Mouse (Mus musculus) liver, embryonic 16.5 days (tissue): ENCODE measurements around the gene Slc12a5. TPM values are rescaled to one million over a fixed set of nuclear protein-coding genes. Genes with fewer than 3 reads are reported as not detected.
A peak's percentile ranks its signal among the peaks of the same experiment; 100 is the strongest.

Source experiments
- ATAC-seq: fragments of 200-750 bp; cut with Nextera tagmentation; 2 replicates; pipeline ENCODE4 v1.8.0; 2017; ENCODE audit warnings: low read depth, mild to moderate bottlenecking, moderate number of reproducible peaks, moderate library complexity
- H3K27ac ChIP-seq: fragments of 300-500 bp; sonication (generic); 2 replicates; pipeline ENCODE4 v1.5.1; 2014; ENCODE audit warnings: mild to moderate bottlenecking, low read length
- H3K27me3 ChIP-seq: fragments of 300-500 bp; sonication (generic); 2 replicates; pipeline ENCODE4 v1.6.1; 2014; ENCODE audit warnings: low read depth, low read length, mixed read lengths; ENCODE audit not compliant: control insufficient read depth, insufficient read depth
- H3K36me3 ChIP-seq: fragments of 300-500 bp; sonication (generic); 2 replicates; pipeline ENCODE4 v1.6.1; 2014; ENCODE audit warnings: mild to moderate bottlenecking; ENCODE audit not compliant: control insufficient read depth, insufficient read depth
- H3K4me1 ChIP-seq: fragments of 300-500 bp; sonication (generic); 2 replicates; pipeline ENCODE4 v1.6.1; 2014; ENCODE audit warnings: low read depth, low read length, mixed read lengths; ENCODE audit not compliant: control insufficient read depth
- H3K4me2 ChIP-seq: fragments of 300-500 bp; sonication (generic); 2 replicates; pipeline ENCODE4 v1.6.1; 2014; ENCODE audit warnings: low read depth, low read length, mixed read lengths
- H3K4me3 ChIP-seq: fragments of 300-500 bp; sonication (generic); 2 replicates; pipeline ENCODE4 v1.5.1; 2014; ENCODE audit warnings: low read depth, mild to moderate bottlenecking, low read length
- H3K9ac ChIP-seq: fragments of 300-500 bp; sonication (generic); 2 replicates; pipeline ENCODE4 v1.6.1; 2014; ENCODE audit warnings: low read depth, low read length
- H3K9me3 ChIP-seq: fragments of 300-500 bp; sonication (generic); replicated peaks from 2 replicates; pipeline ENCODE4 v1.6.1; 2016; ENCODE audit warnings: low read length; ENCODE audit not compliant: control insufficient read depth
- WGBS: fragments of 180-500 bp; shearing (Covaris S2); extraction: QIAGEN DNeasy Blood & Tissue Kit; methylation state at CpG from one replicate; pipeline ENCODE4 v1.1.7; 2014; ENCODE audit not compliant: insufficient replicate concordance; 5-methylcytosine and 5-hydroxymethylcytosine counted together
- polyA plus RNA-seq: library from polyadenylated mRNA; unstranded; fragments of >200 nt; fragmentation: Nextera tagmentation; extraction: Ambion mirVana; gene quantifications from 2 replicates; pipeline ENCODE4 v1.2.1, GENCODE M21; 2015

The Slc12a5 gene
- polyA plus RNA-seq, 1 experiment from 2014 or later, result 0.13 TPM

DNA sequence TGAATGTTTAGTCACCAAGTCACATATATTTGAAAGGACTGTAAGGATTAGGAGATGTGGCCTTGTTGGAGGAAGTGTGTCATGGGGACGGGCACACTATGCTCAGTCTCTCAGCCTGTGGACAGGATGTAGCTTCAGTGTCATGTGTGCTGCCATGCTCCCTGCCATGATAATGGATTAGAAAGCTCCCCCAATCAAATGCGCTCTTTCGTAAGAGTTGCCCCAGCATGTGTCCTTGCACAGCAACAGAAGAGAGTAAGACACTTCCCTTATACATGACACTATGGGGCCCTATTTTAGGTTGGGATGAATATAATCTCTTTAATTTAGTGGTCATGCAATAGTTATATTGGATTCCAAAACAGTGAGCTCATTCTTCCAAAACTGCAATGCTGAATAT lies 59.9 kb downstream of the Slc12a5 start:
- 84% methylated on average over 3 of the region's 3 CpGs for WGBS
- H3K27me3 ChIP-seq, result no peaks in the 10 kb centered on the region
- no peak overlapping the region for H3K4me3 ChIP-seq
- no peak for ATAC-seq
- H3K9me3 ChIP-seq, result no peaks in the 10 kb centered on the region
- no peak overlapping the region for H3K27ac ChIP-seq
- H3K9ac ChIP-seq, result no peak overlapping the region
- no peaks in the 10 kb centered on the region; the same call in 1 of the 2 replicates for H3K4me1 ChIP-seq
- peaks cover 3% of the 10 kb centered on the region; the same call in 1 of the 2 replicates for H3K36me3 ChIP-seq
- no peak overlapping the region for H3K4me2 ChIP-seq

DNA sequence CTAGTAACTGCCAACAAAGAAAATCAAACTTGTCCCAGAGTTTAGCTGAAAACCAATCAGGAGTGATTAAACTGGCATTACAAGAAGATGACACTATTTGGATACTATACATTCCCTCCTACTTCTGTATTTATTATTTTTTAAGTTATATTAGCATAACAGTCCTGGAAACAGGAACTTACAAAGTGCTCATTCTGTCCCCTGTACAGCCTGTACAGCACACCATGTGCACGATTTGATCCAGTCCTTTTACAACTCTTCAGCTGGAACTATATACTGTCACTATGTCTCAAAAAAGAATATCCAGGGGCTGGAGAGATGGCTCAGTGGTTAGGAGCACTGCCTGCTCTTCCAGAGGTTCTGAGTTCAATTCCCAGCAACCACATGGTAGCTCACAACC lies 66.6 kb downstream of the Slc12a5 start:
- no peak for ATAC-seq
- WGBS, result 30% methylated on average over 1 of the region's 1 CpGs

DNA sequence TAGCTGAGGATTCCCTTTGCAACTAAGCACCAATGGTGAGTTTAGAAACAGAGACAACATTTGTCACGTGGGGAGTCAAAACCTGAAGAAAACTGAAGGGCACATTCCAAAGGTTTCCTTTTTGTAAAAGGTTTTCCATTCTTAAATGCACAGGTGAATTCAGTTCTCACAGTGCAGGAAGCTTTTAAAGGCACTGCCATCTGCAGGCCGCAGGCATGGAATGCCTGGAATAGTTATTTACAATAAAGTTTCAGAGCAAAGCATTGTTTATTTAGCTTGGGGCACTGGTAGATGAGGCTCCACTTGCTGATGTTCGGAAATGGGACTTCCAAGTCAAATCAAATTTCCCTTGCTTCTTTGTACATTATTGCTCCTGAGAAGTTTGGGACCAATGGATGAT lies 71.9 kb downstream of the Slc12a5 start:
- no peaks in the 10 kb centered on the region for H3K9me3 ChIP-seq
- H3K4me1 ChIP-seq, result peaks cover 16% of the 10 kb centered on the region
- 69% methylated on average over 3 of the region's 3 CpGs for WGBS
- ATAC-seq, result no peak
- H3K4me3 ChIP-seq, result no peak overlapping the region
- H3K36me3 ChIP-seq, result no peaks in the 10 kb centered on the region
- no peak overlapping the region for H3K4me2 ChIP-seq
- no peak overlapping the region for H3K27ac ChIP-seq
- no peaks in the 10 kb centered on the region for H3K27me3 ChIP-seq
- H3K9ac ChIP-seq, result no peak overlapping the region

More for the DNA sequence above, 66.6 kb downstream of the Slc12a5 start:
- no peak overlapping the region for H3K4me2 ChIP-seq
- no peaks in the 10 kb centered on the region for H3K27me3 ChIP-seq
- no peaks in the 10 kb centered on the region for H3K9me3 ChIP-seq
- no peak overlapping the region for H3K4me3 ChIP-seq
- no peak overlapping the region for H3K27ac ChIP-seq
- no peak overlapping the region for H3K9ac ChIP-seq
- no peaks in the 10 kb centered on the region; the same call in 1 of the 2 replicates for H3K4me1 ChIP-seq
- no peaks in the 10 kb centered on the region; the same call in 1 of the 2 replicates for H3K36me3 ChIP-seq

DNA sequence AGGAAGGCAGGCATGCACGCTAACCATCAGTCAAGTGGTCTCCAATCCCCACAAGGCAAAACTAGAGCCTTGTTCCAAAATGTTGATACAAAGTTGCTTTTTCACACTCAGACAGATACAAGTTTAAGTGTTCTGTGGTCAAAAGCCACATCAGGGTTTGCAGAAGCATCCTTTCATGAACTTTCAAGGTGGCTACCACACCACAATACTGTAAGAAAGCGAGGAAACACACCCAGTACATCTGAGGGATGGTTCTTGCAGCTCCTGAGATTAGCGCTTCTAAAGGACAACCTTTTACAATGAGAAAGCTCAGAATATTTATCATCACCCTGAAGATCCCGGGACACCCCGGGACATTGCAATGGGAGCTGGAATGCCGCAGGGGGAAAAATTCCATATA lies 72.7 kb downstream of the Slc12a5 start:
- no peaks in the 10 kb centered on the region for H3K27me3 ChIP-seq
- no peaks in the 10 kb centered on the region for H3K36me3 ChIP-seq
- H3K4me2 ChIP-seq, result peak overlapping the region; percentile 84
- H3K9me3 ChIP-seq, result no peaks in the 10 kb centered on the region
- H3K4me1 ChIP-seq, result peaks cover 16% of the 10 kb centered on the region
- peak overlapping the region; percentile 93 for H3K4me3 ChIP-seq
- H3K27ac ChIP-seq, result no peak overlapping the region
- ATAC-seq, result no peak
- peak overlapping the region; percentile 94; the same call in 1 of the 2 replicates for H3K9ac ChIP-seq
- WGBS, result 69% methylated on average over 6 of the region's 6 CpGs

DNA sequence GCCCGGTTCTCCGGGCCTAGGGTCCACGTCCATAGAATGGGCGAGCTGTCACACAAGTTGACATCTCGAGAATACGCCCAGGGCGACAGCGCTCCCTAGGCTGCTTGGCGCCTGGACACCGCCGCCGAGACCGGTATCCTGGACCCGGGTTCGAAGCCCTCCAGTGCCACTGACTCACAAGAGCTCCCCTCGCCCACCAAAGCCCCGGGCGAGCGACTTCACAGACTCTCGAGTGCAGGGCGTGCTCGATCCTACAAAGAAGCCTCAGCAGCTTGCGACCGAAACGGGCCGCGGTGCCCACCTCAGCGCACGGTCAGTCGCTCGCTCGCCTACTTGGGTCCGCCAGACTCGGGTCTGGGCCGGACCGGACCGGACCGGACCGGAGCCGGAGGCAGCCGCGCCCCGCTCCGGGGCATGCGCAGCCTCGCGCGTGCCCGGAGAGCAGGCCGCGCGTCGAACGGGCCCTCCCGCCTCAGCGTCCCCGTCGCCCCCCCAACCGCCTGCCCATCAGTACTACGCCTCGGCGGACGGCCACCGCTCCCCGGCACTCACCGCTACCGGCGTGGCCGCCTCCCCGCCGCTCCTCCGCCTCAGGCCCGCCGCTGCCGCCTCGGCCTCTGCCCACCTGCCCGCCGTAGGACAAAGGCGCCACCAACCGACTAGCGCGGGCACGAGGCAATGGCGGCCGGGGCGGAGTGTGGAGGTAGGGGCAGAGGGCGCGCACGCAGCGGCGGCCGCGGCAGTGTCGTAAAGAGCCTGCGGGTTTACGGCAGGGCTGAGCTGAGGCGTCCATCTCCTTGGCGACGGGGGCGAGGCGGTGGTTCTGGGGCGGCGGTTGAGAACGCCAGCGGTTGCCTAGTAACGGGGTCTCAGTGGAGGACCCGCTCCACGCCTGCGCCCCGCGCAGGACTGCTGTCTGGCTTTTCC lies 73.8 kb downstream of the Slc12a5 start, which contains the start of gene Ncoa5:
TSS of gene Ncoa5 (minus strand) at position 737 of the 927 bp plus-strand sequence.
- Histone ChIP-seq H3K4me3 (peak within 1 kb of the TSS; percentile 93), H3K9ac (peak within 1 kb of the TSS; percentile 94), H3K9me3 (no peaks in the 10 kb centered on the region), H3K4me1 (peaks cover 16% of the 10 kb centered on the region), H3K27me3 (no peaks in the 10 kb centered on the region), H3K36me3 (no peaks in the 10 kb centered on the region), H3K27ac (peak within 1 kb of the TSS; percentile 74), H3K4me2 (peak within 1 kb of the TSS; percentile 84)
- peak; percentile 95 for ATAC-seq
- under 1% methylated on average over 98 of the region's 111 CpGs for WGBS

DNA sequence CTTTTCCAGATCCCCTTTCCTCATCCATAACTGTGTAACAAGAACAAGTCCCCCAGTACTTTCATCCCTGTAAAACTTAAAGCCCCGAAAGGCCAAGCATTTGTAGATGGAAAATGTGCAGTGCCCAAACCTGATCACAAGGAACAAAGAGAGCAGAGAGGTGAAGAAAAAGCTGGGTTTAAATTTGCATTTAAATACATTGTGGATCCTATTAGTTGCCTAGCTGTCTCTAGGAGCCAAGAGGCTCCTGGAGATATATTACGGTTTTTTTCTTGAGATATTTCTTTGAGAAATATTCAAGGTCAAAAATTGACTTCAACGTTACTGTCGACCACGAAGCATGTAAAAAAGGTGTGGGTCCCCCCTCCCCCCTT lies 74.4 kb downstream of the Slc12a5 start:
- WGBS, result 55% methylated on average over 5 of the region's 5 CpGs
- Histone ChIP-seq H3K36me3 (no peaks in the 10 kb centered on the region), H3K27ac (no peak overlapping the region), H3K4me1 (peaks cover 16% of the 10 kb centered on the region), H3K4me3 (peak overlapping the region; percentile 93), H3K4me2 (peak overlapping the region; percentile 84), H3K9ac (no peak overlapping the region; the same call in 1 of the 2 replicates), H3K27me3 (no peaks in the 10 kb centered on the region), H3K9me3 (no peaks in the 10 kb centered on the region)
- ATAC-seq, result no peak

DNA sequence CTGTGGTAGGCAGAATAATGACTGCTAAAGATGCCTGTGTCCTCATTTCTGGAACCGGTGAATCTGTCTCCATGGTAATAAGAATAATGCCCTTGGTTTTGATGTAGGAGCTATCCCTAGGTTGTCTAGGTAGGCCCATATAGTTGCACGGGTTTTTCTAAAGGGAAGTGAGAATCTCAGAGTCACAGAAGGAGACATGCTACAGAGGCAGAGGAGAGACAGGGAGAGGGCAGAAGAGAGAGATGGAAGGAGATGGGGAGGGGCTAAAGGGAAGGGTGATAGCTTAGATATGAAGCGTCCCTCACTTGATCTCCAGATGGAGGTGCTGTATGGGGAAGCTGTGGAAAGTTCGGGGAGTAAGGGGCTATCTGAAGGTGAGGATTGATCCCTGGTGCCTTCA lies 76.8 kb downstream of the Slc12a5 start:
- WGBS, result 48% methylated on average over 4 of the region's 4 CpGs
- peaks cover 14% of the 10 kb centered on the region for H3K4me1 ChIP-seq
- no peaks in the 10 kb centered on the region for H3K9me3 ChIP-seq
- no peaks in the 10 kb centered on the region for H3K36me3 ChIP-seq
- H3K9ac ChIP-seq, result no peak overlapping the region
- no peak overlapping the region for H3K4me3 ChIP-seq
- no peak overlapping the region for H3K27ac ChIP-seq
- no peak for ATAC-seq
- no peaks in the 10 kb centered on the region for H3K27me3 ChIP-seq
- no peak overlapping the region for H3K4me2 ChIP-seq

DNA sequence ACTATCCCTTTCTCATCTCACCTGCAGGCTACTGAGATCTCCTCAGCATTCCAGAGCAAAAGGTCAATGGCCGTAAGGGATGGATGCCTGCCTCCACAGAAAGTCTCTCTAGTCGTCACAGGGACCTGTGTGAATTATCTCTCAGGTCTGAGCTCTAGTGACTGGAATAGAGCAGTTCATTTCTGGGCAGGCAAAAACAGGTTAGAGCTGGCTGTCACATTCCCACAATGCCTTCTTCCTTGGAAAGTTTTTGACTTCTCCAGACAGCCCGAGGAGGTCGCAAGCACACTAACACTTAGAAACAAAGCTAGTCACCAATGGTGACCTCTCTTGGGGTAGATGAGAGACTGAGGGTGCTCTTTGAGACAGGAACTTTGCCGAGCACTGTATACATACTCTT lies 81.5 kb downstream of the Slc12a5 start:
- no peaks in the 10 kb centered on the region for H3K9me3 ChIP-seq
- no peak overlapping the region for H3K27ac ChIP-seq
- ATAC-seq, result no peak
- H3K27me3 ChIP-seq, result peaks cover 3% of the 10 kb centered on the region; the same call in 1 of the 2 replicates
- WGBS, result 54% methylated on average over 5 of the region's 5 CpGs
- H3K4me1 ChIP-seq, result no peaks in the 10 kb centered on the region
- H3K4me3 ChIP-seq, result no peak overlapping the region
- H3K9ac ChIP-seq, result no peak overlapping the region
- H3K36me3 ChIP-seq, result no peaks in the 10 kb centered on the region
- H3K4me2 ChIP-seq, result no peak overlapping the region

DNA sequence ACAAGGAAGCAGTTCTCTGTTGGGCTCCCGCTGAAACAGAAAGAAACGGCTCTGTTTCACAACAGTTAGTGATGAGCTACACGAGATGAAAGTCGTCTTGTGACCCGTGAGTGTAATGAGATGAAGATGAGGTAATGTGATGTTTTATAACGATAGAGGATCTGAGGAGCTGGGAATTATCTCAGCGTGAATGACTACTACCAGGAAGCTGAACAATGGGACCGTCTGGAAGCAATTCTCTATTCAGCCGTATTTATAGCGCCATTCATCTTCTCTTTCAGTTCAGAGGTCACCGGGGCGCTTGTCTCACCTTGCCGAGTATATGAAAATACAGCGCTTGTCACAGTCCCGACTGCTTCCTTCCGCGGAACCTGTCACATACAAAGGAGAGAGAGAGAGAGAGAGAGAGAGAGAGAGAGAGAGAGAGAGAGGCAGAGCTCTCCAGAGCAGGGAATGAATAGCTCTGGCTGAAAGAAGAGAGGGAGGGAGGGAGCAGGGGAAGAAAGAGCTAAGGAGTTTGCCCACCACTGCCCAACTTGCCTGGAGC lies 82.6 kb downstream of the Slc12a5 start:
- Histone ChIP-seq H3K4me2 (no peak overlapping the region), H3K9ac (no peak overlapping the region), H3K9me3 (no peaks in the 10 kb centered on the region), H3K27ac (no peak overlapping the region), H3K36me3 (no peaks in the 10 kb centered on the region), H3K4me3 (no peak overlapping the region), H3K4me1 (no peaks in the 10 kb centered on the region), H3K27me3 (peaks cover 3% of the 10 kb centered on the region; the same call in 1 of the 2 replicates)
- WGBS, result 11% methylated on average over 17 of the region's 17 CpGs
- ATAC-seq, result no peak
